Mouse (Mus musculus): ENCODE results near the gene 1700023F06Rik. TPM values are rescaled to one million over a fixed set of nuclear protein-coding genes. Genes with fewer than 3 reads are reported as not detected.

1700023F06Rik gene
- polyA plus RNA-seq, 1 experiment, result 0.51 TPM

DNA sequence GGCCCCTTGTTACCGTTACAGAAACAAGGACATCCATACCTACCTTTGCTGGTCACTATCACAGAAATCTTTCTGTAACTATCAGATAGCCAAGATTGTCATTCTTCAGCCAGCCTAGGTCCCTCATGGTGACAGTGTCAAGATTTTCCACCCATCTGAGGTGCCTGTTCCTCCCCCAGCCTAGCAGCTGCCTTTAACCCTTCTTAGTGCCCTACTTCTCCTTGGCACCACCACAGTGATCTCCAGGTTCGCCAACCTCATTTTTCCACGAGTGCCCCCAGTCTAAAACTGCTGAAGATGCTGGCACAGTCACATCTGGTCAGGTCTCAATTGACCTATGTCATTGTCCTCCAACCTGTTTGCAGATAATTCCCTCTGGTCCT is 38.3 kb downstream of the 1700023F06Rik start:
- Histone ChIP-seq H3K36me3 (ENCODE audit: control insufficient read depth, insufficient read depth, low read length) (no peaks in the 10 kb centered on the region), H3K4me3 (ENCODE audit: low read depth, low read length) (peak overlapping the region; percentile 74; the same call in 1 of the 2 replicates), H3K27me3 (ENCODE audit: control insufficient read depth, insufficient read depth, low read length) (peaks cover 16% of the 10 kb centered on the region), H3K27ac (ENCODE audit: insufficient read depth, low read depth, low read length) (no peak overlapping the region), H3K4me1 (ENCODE audit: control insufficient read depth, insufficient read depth, insufficient read length, low read length) (peaks cover 7% of the 10 kb centered on the region)
- no peak for TF ChIP-seq CTCF (IDR thresholded peaks at IDR 0.05; ENCODE audit: extremely low read depth, insufficient read length, insufficient replicate concordance, low read depth, low read length)
- TF ChIP-seq POLR2A (IDR thresholded peaks at IDR 0.05; ENCODE audit: low read depth, low read length), result no peak
- WGBS, result 55% methylated on average over 3 of the region's 3 CpGs

DNA sequence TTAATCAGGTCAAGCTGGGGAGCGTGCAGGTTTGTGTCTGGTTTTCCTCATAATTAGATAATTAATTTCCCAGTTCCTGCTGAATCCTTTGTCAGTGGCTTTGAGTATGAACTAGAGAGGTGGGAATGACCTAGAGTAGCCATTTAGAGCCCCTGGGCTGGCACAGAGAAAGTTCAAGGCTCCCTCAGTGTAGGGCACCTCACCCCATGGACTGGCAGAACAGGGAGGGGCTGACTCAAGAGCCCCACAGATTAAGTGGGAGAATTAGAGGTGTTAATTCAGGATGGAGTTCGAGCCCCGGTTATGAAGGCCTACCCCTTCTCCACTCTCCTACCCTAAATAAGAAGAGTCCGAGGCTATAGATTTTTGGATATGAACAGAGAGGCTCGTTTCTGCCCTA is 38.7 kb downstream of the 1700023F06Rik start:
- Histone ChIP-seq H3K4me3 (ENCODE audit: low read depth, low read length) (no peak overlapping the region), H3K4me1 (ENCODE audit: control insufficient read depth, insufficient read depth, insufficient read length, low read length) (peaks cover 7% of the 10 kb centered on the region), H3K27me3 (ENCODE audit: control insufficient read depth, insufficient read depth, low read length) (peaks cover 16% of the 10 kb centered on the region), H3K27ac (ENCODE audit: insufficient read depth, low read depth, low read length) (no peak overlapping the region), H3K36me3 (ENCODE audit: control insufficient read depth, insufficient read depth, low read length) (no peaks in the 10 kb centered on the region)
- TF ChIP-seq POLR2A (IDR thresholded peaks at IDR 0.05; ENCODE audit: low read depth, low read length) (no peak), CTCF (IDR thresholded peaks at IDR 0.05; ENCODE audit: extremely low read depth, insufficient read length, insufficient replicate concordance, low read depth, low read length) (no peak)
- 95% methylated on average over 5 of the region's 5 CpGs for WGBS

DNA sequence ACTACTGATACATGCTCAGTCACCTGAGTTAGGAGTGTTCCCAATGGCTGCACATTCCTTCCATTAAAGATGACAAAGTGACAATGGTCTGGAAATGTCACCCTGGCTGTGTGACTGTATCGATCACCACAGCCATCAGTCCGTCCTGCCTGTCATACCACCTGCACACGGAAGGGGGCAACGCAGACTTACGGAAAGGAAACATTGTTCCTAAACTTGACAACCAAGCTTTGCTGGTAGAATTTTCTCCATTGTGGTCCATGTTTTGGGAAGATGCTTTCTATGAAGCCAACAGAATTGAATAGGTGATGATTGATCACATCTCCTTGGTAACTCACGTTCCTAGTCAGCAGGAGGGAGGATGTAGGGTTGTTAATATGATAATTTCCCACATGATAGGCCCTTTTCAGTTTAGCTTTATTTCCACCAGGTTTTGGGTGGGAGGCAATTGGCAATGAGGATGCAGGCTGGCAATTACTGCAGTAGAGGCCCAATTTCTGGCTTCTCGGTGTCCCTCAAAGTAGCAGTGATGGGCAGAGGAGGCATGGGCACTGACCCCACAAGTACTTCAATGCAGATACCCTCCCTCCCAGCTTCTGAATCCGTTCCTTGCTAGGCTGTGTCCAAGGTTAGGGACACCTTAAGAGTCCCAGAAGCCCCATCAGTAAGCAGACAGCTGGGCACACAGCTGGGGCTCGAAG is 39.5 kb downstream of the 1700023F06Rik start:
- Histone ChIP-seq H3K36me3 (ENCODE audit: control insufficient read depth, insufficient read depth, low read length) (no peaks in the 10 kb centered on the region), H3K27me3 (ENCODE audit: control insufficient read depth, insufficient read depth, low read length) (peaks cover 16% of the 10 kb centered on the region), H3K4me3 (ENCODE audit: low read depth, low read length) (no peak overlapping the region), H3K27ac (ENCODE audit: insufficient read depth, low read depth, low read length) (no peak overlapping the region), H3K4me1 (ENCODE audit: control insufficient read depth, insufficient read depth, insufficient read length, low read length) (peaks cover 7% of the 10 kb centered on the region)
- WGBS, result 23% methylated on average over 9 of the region's 9 CpGs
- no peak for TF ChIP-seq POLR2A (IDR thresholded peaks at IDR 0.05; ENCODE audit: low read depth, low read length)
- TF ChIP-seq CTCF (IDR thresholded peaks at IDR 0.05; ENCODE audit: extremely low read depth, insufficient read length, insufficient replicate concordance, low read depth, low read length), result peak; percentile 80; the same call in 1 of the 2 replicates

DNA sequence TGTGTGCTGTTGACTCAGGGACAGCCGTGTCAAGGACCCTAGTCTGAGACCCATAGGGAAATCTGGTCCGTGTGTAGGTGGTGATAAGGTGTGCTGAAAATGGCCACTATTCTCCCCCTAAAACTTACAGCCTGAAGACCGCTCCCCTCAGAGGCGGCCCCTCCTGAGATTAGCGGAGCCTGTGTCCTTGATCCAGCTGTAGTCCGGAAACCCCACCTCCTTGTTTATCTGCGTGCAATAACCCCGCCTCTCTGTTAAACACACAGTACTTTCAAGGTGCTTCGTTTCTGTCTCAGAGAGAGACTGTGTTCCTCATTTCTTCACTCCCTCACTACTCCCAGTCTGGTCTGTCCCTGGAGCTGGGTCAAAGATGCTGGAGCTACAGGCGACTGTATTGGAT is 44.0 kb downstream of the 1700023F06Rik start:
- Histone ChIP-seq H3K4me1 (ENCODE audit: control insufficient read depth, insufficient read depth, insufficient read length, low read length) (no peaks in the 10 kb centered on the region), H3K4me3 (ENCODE audit: low read depth, low read length) (no peak overlapping the region), H3K27ac (ENCODE audit: insufficient read depth, low read depth, low read length) (no peak overlapping the region), H3K27me3 (ENCODE audit: control insufficient read depth, insufficient read depth, low read length) (no peaks in the 10 kb centered on the region), H3K36me3 (ENCODE audit: control insufficient read depth, insufficient read depth, low read length) (no peaks in the 10 kb centered on the region)
- TF ChIP-seq POLR2A (IDR thresholded peaks at IDR 0.05; ENCODE audit: low read depth, low read length) (no peak), CTCF (IDR thresholded peaks at IDR 0.05; ENCODE audit: extremely low read depth, insufficient read length, insufficient replicate concordance, low read depth, low read length) (no peak)
- 16% methylated on average over 10 of the region's 10 CpGs for WGBS

DNA sequence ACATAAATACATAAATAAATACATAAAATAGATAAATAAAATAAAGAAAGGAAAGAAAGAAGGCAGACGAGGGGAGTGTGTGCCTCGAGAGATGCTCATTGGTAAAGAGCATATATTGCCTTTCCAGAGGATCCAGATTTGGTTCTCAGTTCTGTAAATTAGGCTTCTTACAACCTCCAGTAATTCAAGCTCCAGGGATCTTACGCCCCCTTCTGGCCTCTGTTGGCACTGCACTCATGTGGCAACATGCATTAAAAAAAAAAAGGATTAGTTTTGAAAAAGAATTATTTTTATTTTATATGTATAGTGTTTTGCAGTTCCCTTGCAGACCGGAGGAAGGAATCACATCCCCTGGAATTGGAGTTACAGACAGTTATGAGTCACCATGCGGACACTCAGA is 46.2 kb downstream of the 1700023F06Rik start:
- no peaks in the 10 kb centered on the region for H3K27me3 ChIP-seq (ENCODE audit: control insufficient read depth, insufficient read depth, low read length)
- H3K36me3 ChIP-seq (ENCODE audit: control insufficient read depth, insufficient read depth, low read length), result no peaks in the 10 kb centered on the region
- H3K27ac ChIP-seq (ENCODE audit: insufficient read depth, low read depth, low read length), result no peak overlapping the region
- 92% methylated on average over 5 of the region's 5 CpGs for WGBS
- TF ChIP-seq POLR2A (IDR thresholded peaks at IDR 0.05; ENCODE audit: low read depth, low read length) (no peak), CTCF (IDR thresholded peaks at IDR 0.05; ENCODE audit: extremely low read depth, insufficient read length, insufficient replicate concordance, low read depth, low read length) (peak; percentile 23; the same call in 1 of the 2 replicates)
- no peak overlapping the region for H3K4me3 ChIP-seq (ENCODE audit: low read depth, low read length)
- H3K4me1 ChIP-seq (ENCODE audit: control insufficient read depth, insufficient read depth, insufficient read length, low read length), result peaks cover 2% of the 10 kb centered on the region; the same call in 1 of the 2 replicates

DNA sequence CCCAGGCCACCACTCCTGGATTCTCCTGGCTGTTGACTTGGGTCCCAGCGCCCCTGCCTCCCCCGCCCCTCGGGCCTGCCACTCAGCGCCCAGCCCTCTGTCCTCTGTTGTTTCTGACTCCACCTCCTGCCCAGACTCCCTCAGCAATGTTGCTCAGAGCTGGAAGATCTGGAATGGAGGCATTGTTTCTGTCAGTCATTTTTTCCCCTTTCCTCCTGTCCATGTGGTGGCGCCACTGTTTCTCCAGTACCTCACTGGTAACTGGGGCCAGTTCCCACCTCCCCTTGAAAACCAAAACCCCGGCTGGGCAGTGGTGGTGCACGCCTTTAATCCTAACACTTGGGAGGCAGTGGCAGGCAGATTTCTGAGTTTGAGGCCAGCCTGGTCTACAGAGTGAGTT is 46.9 kb downstream of the 1700023F06Rik start:
- TF ChIP-seq POLR2A (IDR thresholded peaks at IDR 0.05; ENCODE audit: low read depth, low read length), result no peak
- peak; percentile 13; the same call in 1 of the 2 replicates for TF ChIP-seq CTCF (IDR thresholded peaks at IDR 0.05; ENCODE audit: extremely low read depth, insufficient read length, insufficient replicate concordance, low read depth, low read length)
- no peak overlapping the region for H3K4me3 ChIP-seq (ENCODE audit: low read depth, low read length)
- H3K27me3 ChIP-seq (ENCODE audit: control insufficient read depth, insufficient read depth, low read length), result no peaks in the 10 kb centered on the region
- no peaks in the 10 kb centered on the region for H3K36me3 ChIP-seq (ENCODE audit: control insufficient read depth, insufficient read depth, low read length)
- H3K4me1 ChIP-seq (ENCODE audit: control insufficient read depth, insufficient read depth, insufficient read length, low read length), result peaks cover 2% of the 10 kb centered on the region; the same call in 1 of the 2 replicates
- H3K27ac ChIP-seq (ENCODE audit: insufficient read depth, low read depth, low read length), result no peak overlapping the region
- WGBS, result 77% methylated on average over 7 of the region's 7 CpGs

DNA sequence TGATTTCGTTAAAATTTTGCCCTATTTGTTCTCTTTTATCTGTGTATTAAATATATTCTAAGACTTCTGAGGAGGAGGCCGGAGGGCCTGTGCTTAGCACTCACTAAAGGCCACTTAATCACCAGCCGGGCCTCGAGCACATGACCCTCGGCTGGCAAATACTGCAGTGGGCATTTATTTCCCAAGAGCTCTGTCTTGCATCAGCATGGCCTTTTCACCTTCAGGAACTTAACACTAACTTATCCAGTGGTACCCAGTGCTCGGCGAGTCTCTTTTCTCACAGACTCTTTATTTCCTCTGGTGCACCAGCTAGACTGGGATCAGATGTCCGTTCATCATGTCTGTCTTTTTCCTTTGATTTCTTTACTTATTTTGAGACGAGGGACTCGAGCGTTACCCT is 47.6 kb downstream of the 1700023F06Rik start:
- Histone ChIP-seq H3K4me1 (ENCODE audit: control insufficient read depth, insufficient read depth, insufficient read length, low read length) (peaks cover 2% of the 10 kb centered on the region; the same call in 1 of the 2 replicates), H3K36me3 (ENCODE audit: control insufficient read depth, insufficient read depth, low read length) (no peaks in the 10 kb centered on the region), H3K27me3 (ENCODE audit: control insufficient read depth, insufficient read depth, low read length) (no peaks in the 10 kb centered on the region), H3K4me3 (ENCODE audit: low read depth, low read length) (no peak overlapping the region), H3K27ac (ENCODE audit: insufficient read depth, low read depth, low read length) (no peak overlapping the region)
- TF ChIP-seq CTCF (IDR thresholded peaks at IDR 0.05; ENCODE audit: extremely low read depth, insufficient read length, insufficient replicate concordance, low read depth, low read length) (no peak), POLR2A (IDR thresholded peaks at IDR 0.05; ENCODE audit: low read depth, low read length) (no peak)
- 94% methylated on average over 11 of the region's 11 CpGs for WGBS
